Mouse (Mus musculus) hematopoietic stem cell, adult 5-6 weeks (primary cell): Measurements from ENCODE around the gene Aloxe3. TPM values are rescaled to one million over a fixed set of nuclear protein-coding genes. Genes with fewer than 3 reads are reported as not detected.

Experiments
- ATAC-seq, 2 experiments: fragments of 125-278 bp in 1 of 2; replicated peaks in 1 of 2; 2 replicates each; pipeline ENCODE4 v1.8.0; 2016 to 2017; ENCODE audit warnings: inconsistent platforms in 2 of 2, mild to moderate bottlenecking in 2 of 2, moderate number of reproducible peaks in 2 of 2, low read depth in 1 of 2, moderate TSS enrichment in 1 of 2; ENCODE audit not compliant: low FRiP score in 2 of 2, poor library complexity in 2 of 2, severe bottlenecking in 2 of 2, insufficient read depth in 1 of 2, low TSS enrichment in 1 of 2
- total RNA-seq: library from RNA; stranded (forward); fragments of 172-1452, 232-1000 nt; gene quantifications from 2 replicates; pipeline ENCODE4 v1.2.3, GENCODE M21; 2017

Aloxe3 gene
- not detected in 2 replicates for total RNA-seq

DNA sequence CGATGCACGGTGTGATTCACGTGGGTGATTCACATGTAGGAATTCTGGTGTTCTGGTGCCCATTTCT is at the start of gene Aloxe3:
Gene Aloxe3, plus strand, starts transcription at position 45 of the 67 bp plus-strand sequence.
- ATAC-seq, result no peak

DNA sequence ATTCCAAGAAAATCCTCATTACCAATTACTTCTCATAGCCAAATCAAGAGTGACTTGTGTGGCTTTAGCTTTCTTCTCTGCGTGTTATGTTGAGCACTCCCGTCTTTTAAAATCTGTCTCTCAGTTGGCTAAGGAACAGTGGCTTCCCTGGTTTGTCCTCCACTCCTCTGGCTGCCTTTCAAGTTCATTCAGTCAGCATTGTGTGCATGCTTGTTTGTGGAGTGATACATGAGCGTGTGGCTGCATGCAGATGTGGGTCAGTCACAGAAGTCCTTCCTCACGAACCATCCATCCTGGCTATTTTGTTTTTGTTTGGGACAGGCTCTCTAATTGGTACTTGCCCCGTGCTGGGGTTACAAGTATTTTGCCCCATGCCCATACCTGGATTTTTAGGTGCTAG is 49.1 kb upstream of the Aloxe3 start:
- no peak for ATAC-seq

DNA sequence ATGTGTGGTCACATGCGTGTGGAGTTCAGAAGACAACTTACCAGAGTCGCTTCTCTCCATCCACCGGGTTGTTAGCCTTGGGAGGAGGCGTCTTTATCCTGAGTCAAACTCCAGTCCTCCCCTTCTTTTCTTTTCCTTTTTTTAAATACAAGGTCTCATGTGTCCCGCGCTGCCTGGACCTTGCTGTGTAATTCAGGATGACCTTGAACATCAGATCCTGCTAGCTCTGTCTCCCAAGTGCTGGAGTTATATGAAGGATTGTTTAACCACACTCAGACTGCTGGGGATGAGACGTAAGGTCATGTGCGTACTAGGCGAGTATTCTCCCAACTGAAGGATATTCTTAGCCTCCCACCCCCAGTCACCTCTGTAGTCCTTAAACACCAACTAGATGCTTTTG is 48.4 kb upstream of the Aloxe3 start:
- no peak for ATAC-seq

DNA sequence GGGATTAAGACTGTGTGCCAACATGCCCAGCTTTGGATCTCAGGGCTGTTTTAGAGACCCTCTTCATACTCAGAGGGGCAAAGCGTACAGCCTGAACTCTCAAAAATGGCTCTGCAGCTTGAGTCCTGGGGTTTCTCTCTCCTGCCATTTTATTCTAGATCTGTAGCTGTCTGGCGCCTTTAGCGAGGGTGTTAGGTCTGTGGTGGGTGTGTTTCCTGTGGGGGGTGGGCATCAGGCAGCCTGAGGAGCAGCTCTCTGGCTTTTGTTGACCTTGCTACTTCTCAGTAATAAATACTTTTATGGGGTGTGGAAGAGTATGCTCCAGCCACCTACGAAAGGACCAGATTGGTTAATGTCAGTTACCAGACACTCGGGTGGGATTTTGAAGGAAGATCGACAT is 47.7 kb upstream of the Aloxe3 start:
- ATAC-seq, result no peak

DNA sequence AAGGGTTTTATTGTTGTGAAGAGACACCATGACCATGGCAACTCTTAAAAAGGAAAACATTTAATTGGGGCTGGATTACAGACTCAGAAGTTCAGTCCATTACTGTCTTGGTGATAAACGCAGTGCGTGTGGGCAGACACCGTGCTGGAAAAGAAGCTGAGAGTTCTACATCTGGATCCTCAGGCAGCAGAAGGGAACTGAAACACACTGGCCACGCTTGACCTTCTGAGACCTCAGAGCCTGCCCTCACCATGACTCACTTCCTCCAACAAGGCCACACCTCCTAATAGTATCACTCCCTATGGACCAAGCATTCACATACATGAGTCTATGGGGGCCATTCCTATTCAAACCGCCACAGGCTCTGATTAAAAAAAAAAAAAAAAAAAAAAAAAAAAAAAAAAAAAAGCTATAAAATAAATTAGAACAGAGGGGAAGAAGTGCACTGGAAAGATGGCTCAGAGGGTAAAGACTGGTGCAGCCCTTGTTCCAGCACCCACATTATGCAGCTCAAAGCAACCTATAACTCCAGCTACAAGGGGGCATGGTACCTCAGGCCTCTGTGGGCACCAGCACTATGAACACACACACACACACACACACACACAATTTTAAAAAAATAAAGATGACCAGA is 46.8 kb upstream of the Aloxe3 start:
- ATAC-seq, result no peak

DNA sequence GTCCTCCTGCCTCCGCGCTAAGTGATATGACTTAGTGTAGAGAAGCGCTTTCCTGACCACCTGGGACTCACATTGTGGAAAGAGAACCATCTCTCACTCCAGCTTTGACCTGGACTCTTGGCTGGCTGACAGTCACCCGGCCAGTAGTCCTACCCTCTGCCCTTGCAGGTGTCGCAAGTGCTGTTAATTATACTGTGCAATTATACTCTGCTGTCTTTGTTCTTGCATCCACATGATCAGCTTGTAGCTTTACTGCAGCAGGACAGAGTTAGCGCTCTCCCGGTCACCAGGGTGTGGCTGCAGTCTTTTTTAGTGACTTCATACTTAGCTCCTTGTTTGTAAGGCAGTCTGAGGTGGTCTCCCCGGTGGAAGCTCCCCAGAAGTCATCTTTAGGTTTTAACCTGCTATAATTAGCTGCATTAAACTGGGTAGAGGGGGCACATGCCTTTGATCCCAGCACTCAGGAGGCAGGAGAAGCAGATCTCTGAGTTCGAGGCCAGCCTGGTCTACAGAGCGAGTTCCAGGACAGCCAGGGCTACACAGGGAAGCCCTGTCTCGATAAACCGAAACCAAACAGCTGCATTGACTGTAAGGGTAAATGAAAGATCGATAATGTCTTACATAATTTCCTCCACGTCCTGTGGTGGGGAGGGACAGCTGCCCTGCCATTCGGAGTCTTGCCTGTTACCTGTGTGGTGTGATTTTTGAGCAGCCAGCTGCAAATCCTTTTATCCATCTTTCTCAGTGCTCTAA is 45.4 kb upstream of the Aloxe3 start:
- no peak for ATAC-seq

DNA sequence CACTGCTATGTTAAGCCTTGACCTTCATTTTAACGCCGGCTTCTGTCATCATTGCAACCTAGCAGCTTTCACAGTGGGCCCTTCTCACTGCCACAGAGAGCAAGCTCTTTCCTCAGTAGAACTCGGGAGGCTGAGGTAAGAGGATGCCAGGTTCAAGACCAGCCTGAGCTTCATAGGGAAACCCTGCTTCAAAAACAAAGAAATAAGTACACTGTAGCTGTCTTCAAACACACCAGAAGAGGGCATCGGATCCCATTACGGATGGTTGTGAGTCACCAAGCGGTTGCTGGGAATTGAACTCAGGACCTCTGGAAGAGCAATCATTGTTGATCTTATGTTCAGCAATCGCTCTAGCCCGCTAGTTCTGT is 44.9 kb upstream of the Aloxe3 start:
- ATAC-seq, result no peak

DNA sequence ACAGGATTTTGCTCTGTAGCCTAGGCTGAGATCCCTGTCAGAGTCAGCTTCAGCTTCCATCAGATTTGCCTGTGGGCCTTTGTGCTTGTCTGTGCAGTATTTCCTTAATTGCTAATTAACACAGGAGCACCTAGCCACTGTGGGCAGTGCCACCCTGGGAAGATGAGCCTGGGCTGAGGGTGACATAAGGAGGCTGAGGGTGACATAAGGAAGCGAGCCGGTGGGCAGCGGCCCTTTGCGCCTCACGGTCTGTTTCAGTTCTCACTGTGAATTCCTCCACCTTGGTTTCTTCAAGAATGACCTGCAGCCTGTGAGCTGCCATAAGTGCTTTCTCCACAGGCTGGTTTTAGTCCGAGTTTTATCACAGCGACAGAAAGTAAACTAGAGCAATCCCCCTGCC is 44.1 kb upstream of the Aloxe3 start:
- ATAC-seq, result no peak

DNA sequence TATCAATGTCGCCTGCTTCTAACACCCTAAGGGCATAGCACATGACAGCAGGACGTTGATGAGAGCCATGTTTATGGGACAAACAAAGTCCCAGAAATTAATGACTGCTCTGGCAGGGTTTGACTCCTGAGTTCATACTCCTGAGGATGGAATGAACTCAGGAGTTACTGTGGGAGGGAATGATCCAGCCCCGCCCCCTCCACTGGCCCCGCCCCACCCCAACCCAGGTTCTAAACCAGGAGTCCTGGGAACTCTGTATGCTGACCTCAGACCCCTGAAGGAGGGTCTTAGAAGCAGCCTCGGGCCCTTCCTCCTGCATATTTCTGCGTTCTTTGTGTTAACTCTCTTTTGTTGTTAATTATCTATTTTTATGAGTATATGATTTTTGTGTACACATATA is 40.1 kb upstream of the Aloxe3 start:
- no peak for ATAC-seq

DNA sequence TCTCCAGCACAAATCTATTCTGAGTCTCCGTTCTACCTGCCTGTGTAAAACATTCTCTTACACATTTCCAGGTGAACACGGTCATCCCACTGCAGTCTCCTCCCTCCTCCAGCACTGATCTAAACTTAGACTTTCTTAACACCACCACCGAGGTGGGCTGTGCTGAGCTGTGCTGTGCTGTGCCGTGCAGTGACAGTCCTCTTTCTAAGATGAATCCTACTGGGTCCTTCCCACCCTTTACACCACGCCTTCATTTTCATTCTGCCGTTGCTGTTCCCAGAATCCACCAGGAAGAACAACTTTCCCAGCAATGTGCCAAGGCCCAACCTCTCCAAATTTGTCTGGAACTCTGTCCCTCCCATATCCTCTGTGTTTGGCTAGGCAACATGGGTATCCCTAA is 39.3 kb upstream of the Aloxe3 start:
- ATAC-seq, result no peak

DNA sequence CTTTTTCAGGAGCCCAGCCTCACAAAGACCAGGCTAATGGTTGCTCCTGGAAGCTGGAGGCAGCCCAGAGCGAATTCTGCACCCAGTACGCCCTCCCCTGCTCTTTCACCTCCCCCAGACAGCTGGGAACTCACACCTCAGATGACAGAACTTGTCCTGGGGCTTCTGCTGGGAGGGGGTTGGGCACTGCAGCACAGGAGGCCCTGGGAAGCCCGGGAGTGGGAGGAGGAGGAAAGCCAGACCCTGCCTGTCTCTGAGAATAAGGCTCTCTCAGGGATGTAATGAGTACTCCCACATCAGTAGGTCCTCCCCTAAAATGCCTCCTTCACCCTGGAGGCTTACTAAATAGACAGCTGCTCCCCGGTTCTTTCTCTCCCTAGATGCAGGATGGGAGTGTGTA is 38.6 kb upstream of the Aloxe3 start:
- ATAC-seq, result no peak

DNA sequence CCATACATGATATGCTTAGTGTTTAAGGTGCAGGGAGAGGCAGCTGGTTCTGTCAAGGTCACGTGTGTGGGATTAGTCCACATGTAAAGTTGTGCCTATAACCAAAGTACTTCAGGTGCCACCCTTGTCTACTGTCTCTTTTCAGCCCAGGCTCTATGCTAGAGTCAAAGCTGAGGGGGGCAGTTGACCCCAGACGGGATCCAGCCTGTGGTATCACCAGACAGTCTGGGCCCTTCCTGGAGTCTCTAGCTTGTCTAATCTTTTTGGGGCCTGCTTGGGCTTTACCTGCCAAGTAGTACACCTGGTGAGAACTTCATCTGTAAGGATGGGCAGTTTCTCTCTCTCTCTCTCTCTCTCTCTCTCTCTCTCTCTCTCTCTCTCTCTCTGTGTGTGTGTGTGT is 38.1 kb upstream of the Aloxe3 start:
- ATAC-seq, result no peak

DNA sequence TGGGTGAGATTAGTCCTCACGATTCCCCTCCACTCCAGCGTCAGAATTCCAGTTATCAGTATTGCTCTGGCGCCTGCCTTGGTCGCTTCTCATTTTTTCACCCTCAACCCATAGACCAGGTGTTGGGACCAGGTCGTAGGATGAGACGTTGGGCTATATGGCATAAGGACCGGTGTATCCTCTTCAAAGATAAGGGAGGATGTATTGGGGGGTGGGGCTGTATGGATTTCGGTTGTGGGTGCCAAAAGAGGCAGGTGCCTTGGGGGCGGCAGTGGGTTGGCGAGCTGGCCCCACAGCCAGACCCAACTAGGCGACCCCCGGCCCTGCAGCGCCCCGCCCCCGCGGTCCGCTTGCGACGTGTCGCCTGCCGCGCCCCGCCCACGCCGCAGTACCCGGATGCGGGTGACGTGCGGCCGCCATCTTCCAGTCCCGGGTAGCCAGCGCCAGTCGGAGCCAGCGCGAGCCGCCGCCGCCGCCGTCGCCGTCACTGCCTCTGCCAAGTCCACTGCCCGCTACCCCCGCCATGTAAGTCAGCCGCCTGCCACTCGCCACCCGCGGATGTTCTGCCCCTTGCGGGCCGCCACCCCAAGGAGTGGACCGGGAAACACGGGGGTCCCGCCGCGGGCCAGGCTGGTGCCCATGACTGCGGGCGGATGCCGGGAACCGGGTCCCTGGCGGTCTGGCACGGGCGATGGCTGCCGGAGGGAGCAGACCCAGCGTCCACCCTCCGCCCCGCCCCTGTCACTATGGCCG is 37.4 kb upstream of the Aloxe3 start, which contains the start of gene Vamp2:
Gene Vamp2, plus strand, starts transcription at position 388 of the 753 bp plus-strand sequence.
- ATAC-seq, result peak; percentile 44 to 68; a peak in 3 of 4 replicates

DNA sequence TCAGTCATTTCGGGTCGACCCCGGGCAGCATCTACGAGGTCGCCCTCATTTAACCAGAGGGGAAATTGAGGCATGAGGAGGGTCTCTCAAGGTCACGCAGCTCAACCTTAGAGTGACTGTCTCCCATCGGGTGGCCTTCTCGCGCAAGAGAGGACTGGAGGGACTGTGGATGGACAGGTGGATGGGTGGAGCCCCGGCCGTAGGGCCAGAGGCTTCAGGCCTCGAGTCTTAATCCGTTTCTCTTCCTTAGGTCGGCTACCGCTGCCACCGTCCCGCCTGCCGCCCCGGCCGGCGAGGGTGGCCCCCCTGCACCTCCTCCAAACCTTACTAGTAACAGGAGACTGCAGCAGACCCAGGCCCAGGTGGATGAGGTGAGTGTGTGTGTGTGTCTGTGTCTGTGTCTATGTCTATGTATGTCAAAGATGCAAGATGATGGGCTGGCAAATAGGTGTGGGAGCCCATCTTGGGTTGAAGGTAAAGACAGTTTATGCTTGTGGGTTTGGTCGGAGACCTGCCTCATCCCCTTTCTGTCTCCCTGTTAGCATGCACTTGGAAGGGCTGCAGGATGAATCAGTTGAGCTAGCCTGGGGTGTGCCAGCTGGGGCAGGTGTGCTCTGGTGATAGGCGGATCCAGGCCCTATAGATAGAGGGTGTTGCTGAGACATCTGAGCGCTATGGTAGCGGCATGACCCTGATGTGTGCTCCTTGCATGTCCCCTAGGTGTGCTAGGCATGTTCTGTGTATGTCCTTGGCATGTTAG is 36.7 kb upstream of the Aloxe3 start:
- ATAC-seq, result no peak

DNA sequence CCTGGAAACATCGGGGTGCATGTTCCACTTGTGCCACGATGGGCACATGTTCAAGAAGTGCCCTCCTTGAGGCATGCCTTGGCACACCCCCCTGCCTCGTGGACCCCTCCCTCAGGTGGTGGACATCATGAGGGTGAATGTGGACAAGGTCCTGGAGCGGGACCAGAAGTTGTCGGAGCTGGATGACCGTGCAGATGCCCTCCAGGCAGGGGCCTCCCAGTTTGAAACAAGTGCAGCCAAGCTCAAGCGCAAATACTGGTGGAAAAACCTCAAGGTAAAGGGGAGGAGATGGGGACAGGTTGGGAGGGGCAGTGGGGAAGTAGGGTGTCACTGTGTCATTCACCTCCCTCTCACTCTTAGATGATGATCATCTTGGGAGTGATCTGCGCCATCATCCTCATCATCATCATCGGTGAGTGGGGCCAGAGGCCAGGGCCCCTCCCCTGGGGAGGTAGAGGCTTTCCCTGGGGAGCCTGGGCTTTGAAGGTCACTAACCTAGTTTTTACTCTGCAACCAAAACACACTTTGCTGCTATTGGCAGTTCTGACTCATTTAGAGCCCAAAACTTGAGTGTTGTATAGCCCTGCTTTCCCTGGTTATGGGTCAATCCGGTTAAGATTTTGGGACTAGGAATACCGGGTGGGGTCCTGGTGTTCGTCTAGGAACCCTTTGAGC is 35.9 kb upstream of the Aloxe3 start:
- ATAC-seq, result no peak

DNA sequence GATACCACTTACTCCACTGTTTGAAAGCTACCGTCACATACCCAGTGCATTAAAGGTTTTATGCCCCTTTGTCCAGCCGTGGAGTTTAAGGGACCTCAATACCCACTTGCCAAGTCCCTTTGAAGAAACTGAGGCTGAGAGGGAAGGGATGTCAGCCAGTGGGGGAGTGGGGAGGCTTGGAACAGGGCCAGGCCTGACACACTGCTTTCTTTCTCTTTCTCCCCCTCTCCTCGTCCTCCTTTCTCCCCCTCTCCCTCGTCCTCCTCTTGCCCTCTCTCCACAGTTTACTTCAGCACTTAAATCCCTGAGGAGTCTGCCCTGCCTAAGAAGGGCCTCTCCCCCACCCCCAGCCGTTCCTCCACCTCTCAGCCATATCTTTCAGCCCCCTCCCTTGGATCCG is 35.3 kb upstream of the Aloxe3 start:
- no peak for ATAC-seq

DNA sequence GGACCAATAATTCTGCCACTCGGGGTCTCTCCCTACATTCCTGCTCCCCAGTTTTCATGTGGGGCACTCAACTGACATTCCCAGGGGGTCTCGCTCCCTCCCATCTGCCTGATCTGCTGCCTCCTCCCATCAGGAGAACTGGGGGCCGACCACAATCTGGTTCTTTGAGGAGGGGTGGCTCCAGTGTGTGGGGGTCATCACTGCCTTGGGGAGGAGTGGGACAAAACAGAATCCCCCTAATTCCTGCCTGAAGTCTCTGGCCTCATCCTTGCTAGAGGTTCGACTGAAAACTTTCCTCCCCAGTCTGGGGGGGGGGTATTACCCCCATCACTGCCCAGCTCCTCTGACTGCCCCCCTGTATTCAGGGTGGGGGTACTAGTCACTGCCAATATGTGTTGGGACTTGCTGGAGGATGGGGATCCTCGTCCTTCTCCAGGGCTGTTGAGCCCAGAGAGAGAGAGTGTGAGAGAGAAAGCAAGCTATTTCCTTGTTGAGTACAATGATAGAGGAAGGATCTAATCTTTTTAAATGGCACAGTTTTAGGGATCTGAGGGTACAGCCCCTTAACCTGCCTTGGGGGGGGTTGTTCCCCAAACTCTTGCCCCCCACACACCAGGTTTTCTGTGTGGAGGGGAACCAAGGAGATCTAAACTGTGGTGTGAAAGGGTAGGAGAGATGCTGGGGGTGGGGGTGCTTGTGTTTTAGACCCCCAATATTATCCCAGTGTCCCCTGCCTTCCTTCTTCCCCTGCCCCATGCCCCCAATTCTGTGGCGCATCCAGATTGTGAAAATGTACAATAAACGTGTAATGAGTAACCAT is 33.9 kb upstream of the Aloxe3 start:
- ATAC-seq, result no peak
